Mouse (Mus musculus): ENCODE measurements around the gene Sec24a. TPM values are rescaled to one million over a fixed set of nuclear protein-coding genes. Genes with fewer than 3 reads are reported as not detected.

The Sec24a gene
- total RNA-seq, 2 experiments from 2014 or later = 24.8 to 25.8 TPM

DNA sequence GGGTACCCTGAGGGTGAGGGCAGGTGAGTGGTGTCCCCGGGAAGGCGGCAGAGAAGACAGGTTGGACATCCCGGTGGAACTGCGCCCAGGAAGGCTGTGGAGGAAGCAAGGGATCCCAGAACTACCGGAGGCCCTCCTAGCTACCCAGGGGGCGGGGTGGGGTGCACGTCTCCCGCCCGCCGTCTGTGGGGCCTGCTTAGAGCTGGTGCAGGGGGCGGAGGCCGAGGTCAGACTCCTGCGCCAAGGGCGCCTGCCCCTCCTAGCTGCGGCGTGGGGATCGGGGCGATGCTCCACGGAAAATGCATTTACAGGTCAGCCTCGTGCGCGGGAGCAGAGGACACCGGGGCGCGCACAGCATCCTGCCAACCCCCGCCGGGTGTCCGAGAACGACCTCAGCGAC lies 113.2 kb downstream of the Sec24a start:
- peak in 1 of 2 experiments; percentile 15 for DNase-seq (ENCODE audit: low spot score in 2 of 2)

- no peak for DNase-seq (ENCODE audit: low spot score in 2 of 2)
Observed at GRCm38 (mm10) chr11:51649889-51650199, 113.6 kb downstream of the Sec24a start.

DNA sequence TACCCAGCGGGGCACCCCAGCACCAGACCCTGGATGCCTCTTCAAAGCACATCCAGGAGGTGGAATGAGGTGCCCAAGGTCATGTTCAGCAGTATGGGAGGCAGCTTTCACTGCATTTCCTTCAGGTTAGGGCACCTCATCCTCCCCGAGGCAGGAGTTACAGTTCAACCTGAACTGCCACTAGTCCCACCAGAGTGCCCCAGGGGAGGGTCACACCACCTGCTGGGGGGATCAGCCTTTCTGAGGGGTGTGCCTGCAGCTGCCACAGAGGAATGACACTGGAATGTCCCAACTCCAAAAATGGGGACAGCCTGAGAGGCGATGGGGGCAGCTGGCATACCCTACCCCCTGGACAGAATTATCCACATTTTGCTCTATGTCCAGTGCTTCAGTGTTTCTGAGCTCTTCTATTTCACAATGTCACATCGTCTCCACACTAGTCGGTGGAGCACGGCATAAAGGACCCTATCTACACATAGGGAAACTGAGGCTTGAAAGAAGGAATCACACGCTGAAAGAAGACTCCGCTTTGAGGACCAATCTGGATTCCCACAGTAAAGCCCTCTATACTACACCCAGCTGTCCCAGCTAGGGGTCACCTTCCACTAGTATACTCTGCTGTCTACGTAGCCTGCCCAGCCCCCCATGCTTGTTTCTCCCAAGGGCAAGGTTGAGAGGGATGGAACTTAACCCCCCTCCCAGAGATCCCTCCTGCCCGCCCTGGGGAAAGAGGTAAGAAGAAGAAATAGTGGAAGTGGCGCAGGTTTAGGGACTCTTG lies 114.1 kb downstream of the Sec24a start:
- no peak for DNase-seq (ENCODE audit: low spot score in 2 of 2)

DNA sequence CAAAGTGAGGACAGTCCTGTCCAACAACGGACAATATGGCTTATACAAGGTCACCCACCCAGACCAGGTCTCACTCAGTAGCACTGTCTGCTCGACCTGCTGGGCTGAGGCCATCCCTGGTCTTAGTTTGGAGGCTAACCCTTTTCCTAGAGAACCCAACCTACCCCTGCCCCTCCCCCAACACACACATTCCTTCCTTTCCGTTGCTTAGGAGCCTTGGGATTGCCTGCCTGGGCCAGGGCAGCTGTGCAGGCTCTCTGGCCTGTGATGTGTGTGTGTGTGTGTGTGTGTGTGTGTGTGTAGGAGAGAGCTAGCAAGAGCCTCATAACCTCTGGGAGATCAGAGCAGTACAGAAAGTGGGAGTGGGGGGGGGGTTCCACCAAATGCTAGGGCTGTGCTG lies 114.9 kb downstream of the Sec24a start:
- no peak for DNase-seq (ENCODE audit: low spot score in 2 of 2)

DNA sequence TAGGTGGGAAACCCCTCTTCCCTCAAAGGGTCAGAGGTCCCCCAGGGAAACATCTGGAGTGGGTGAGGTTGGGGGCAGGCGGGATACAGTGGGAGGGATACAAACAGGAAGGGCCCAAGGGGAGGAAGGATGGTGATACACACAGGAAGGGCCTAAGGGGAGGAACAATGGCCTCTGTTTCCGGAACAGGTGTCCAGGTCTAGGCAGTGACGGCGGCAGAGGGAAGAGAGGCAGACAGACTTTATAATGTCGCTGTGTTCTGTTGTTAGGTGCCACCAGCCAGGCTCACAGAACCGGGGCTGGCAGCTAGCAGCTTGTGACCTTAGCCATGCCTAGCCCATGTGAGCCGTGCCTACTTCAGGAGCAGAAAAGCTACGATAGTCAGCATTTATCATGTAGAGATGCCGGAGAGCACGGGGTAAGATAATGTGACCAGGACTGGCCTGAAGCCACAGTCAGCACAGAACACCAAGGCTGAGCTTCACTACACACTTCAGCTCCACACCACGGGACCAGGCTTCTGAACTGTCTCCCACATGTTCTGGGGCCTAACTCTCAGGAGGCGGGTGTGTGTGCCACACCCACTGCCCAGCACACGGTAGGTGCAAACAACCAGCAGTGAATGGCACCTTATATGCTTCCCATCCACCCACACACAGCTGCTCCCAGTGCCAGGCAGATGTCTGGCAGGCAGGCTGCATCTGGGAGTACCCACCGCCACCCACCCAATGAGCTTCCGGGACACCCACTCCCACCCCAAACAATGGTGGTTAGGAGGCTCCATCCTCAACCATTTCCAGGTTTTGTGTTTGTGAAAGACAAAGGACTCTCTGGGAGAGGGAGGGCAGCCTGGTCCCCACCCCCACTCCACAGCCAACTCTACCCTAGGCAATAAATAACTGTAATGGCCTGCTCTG lies 116.4 kb downstream of the Sec24a start:
- peak in 1 of 2 experiments; percentile 19 for DNase-seq (ENCODE audit: low spot score in 2 of 2)

DNA sequence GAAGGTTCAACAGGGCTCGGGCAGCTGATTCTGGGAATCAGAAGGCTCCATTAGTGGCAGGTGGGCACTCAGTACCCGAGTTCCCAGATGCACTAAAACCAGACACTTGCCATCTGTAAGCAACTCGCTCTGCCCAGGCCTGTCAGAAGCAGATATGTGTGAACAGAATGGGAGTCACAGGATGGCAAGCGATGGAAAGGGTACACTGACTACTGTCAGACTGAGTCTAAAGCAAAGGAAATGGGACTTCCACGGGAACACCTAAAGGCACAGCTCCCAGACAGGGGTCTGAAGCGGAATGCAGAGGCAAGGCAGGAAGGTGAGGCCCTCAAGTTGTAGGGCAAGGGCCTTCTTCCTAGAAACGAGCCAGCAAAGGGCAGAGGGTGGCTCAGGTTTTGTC lies 117.2 kb downstream of the Sec24a start:
- DNase-seq (ENCODE audit: low spot score in 2 of 2) = peak in 1 of 2 experiments; percentile 17

- DNase-seq (ENCODE audit: low spot score in 2 of 2) = peak in 1 of 2 experiments; percentile 23
Observed at GRCm38 (mm10) chr11:51645293-51645692, 118.1 kb downstream of the Sec24a start.

GRCm38 (mm10) chr11:51644217-51644616 lies 119.2 kb downstream of the Sec24a start:
- no peak for DNase-seq (ENCODE audit: low spot score in 2 of 2)

DNA sequence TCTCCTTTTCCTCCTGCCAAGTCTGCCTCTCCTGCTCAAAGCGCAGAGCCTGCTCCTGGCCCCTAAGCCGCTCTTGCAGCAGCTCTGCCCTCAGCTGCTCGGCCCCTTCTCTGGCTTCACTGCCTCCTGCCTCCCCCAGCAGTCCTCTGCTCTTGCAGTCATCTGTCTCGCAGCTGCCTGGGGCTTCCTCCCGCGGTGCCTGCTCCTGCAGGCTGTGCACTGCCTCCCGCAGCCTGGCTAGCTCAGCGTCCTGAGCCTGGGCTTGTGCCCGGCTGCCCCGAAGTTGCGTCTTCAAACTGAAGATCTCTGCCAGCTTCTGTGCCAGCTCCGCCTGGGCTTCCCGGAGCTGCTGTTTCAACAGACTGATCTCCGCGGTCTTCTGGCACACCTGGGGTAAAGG lies 119.7 kb downstream of the Sec24a start:
- DNase-seq (ENCODE audit: low spot score in 2 of 2) = peak in 1 of 2 experiments; percentile 34

DNA sequence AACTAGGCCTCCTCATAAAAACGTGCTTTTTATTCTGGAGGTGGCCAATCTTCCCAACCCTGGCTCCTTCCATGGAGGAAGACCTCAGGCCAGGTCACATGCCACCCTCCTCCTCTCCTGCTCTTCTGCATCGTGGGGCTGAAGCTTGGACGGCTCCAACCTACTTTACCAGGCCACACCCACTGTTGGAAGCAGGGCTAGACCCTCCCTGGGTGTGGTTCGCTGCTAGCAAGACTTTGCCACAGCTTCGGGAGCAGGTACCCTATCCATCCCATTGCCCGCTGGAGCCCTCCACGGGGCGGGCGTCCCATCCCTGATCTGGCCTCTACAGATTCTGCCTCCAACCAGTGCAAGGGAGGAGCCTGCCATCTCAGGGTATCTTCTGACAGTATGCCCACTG lies 120.2 kb downstream of the Sec24a start:
- DNase-seq (ENCODE audit: low spot score in 2 of 2) = no peak

Other genes with a start within 250 kb of the Sec24a start
- gene Phykpl, start 178.9 kb downstream of the Sec24a start, total RNA-seq (2021) = 10 to 100 TPM in 1 of 2 experiments, 1 to 10 TPM in 1; 8.3 to 10.3 TPM
- gene Hnrnpab, start 156.8 kb downstream of the Sec24a start, total RNA-seq (2021) = 100 to 1,000 TPM; 238 to 239 TPM
- gene Nhp2, start 143.9 kb downstream of the Sec24a start, total RNA-seq (2021) = 10 to 100 TPM; 56.9 to 60.4 TPM
- 10 to 100 TPM; 54.8 to 55.1 TPM for gene Rmnd5b, start 127.7 kb downstream of the Sec24a start, total RNA-seq (2021)
- gene N4bp3, start 112.8 kb downstream of the Sec24a start, total RNA-seq (2021) = 10 to 100 TPM; 14.1 to 15.5 TPM
- 1 to 10 TPM in 1 of 2 experiments, under 1 TPM in 1; 0.98 to 1.3 TPM for gene D930048N14Rik, start 112.7 kb downstream of the Sec24a start, total RNA-seq (2021)
- 10 to 100 TPM; 29.1 to 31.9 TPM for gene 0610009B22Rik, start 74.8 kb downstream of the Sec24a start, total RNA-seq (2021)
- gene Sar1b, start 53 bp upstream of the Sec24a start, total RNA-seq (2021) = 10 to 100 TPM; 75.5 to 82.7 TPM
- gene Jade2, start 94.0 kb upstream of the Sec24a start, total RNA-seq (2021) = 1 to 10 TPM; 8.3 to 8.7 TPM
- 10 to 100 TPM; 37.4 to 37.8 TPM for gene Cdkn2aipnl, start 204.0 kb upstream of the Sec24a start, total RNA-seq (2021)
- 100 to 1,000 TPM; 153 to 159 TPM for gene Ube2b, start 237.1 kb upstream of the Sec24a start, total RNA-seq (2021)
- 10 to 100 TPM; 18.8 to 23.4 TPM for gene Cdkl3, start 240.6 kb upstream of the Sec24a start, total RNA-seq (2021)